Mouse (Mus musculus) CD4-positive, CD25-positive, alpha-beta regulatory T cell, adult 2 months (primary cell): ENCODE data around the gene Ehd3.
A peak's percentile ranks its signal among the peaks of the same experiment; 100 is the strongest.
"Not testable (repeated sequence)": the region's sequence is repeated elsewhere in the genome, so short reads cannot be mapped to it uniquely, and the experiment has no call there.

Experiments used
- DNase-seq: peaks from one replicate; pipeline ENCODE4 v3.0.0-alpha.2; 2012; ENCODE audit warnings: low read depth, low spot score

The Ehd3 gene

DNA sequence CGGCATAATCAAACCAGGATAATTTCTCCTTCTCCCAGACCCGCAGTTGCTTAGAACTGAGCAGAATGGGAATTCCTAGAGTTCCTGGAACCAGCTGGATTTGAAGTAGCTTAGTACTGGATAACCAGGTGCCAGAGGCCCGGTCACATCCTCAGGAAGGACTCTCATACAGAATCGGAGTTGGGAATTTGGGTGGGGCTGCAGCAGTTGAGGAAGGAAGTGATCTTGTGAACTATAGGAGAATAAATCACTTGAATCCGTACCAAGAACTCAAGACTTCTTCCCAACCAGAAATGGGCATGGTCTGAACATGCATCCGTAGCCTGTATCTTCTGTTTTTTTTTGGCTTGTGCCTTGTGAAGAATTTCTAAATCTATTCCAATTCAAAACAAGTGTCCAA, 22.2 kb downstream of the Ehd3 start:
- DNase-seq, result no peak

- DNase-seq, result no peak
These were observed 23.5 kb downstream of the Ehd3 start for GRCm38 (mm10) chr17:73827446-73827845.

DNA sequence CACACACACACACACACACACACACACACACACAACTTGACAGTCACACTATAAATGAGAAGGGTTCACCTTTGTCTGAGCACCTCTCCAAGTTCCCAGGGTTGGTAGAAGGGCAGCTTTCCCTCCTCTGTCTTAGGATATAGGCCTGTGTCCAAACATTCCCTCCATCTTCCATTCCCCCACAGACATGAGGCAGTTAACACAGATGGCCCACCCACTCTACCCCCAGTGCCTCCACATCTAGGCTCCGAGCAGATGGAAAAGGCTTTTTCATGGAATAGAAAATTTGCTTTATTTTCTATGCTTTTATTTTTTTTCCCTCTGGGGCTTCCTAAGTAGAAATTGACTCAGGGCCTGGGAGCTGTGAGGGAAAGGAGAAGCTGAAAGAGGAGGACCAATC, 26.6 kb downstream of the Ehd3 start:
- DNase-seq, result no peak

GRCm38 (mm10) chr17:73831427-73831826, 27.5 kb downstream of the Ehd3 start:
- DNase-seq, result no peak

DNA sequence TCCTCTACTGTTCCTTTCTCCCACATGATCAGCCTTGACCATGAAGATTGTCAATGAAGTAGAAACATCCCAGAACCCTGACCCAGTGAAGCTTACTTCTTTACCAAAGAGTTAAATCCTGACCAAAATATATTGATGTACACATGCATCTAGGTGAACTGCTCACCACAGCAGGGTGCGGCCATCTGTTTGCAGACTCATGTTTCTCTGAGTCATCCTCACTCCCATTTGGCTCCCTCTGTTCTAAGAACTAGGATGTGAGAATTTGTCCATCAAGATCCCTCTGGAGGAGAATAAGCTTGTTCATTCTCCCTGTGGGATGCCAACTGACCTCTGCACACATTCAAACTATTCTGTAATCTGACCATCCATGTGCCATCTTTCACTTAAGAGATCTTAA, 29.0 kb downstream of the Ehd3 start:
- no peak for DNase-seq

GRCm38 (mm10) chr17:73833474-73833873, 29.5 kb downstream of the Ehd3 start:
- DNase-seq, result no peak

DNA sequence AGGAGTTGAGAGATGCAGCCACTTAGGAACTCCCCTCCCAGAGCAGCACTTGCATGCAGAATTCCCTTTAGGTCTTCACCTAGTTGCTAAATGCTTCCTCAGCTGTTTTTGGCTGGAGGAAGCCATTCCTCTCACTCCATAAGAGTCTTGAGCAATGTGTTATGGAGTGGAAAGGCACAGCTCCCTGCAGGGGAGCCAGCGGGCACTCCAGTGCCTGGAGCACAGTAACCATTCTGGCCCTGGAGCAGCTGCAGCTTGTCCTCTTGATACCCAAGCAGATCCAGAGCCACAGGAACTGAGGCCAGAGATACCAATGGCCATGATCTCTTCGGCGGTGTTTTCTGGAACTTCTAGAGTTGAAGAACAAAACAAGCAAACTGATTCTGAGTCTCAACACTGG, 32.7 kb downstream of the Ehd3 start:
- no peak for DNase-seq

GRCm38 (mm10) chr17:73837244-73837643, 33.3 kb downstream of the Ehd3 start:
- DNase-seq, result no peak

GRCm38 (mm10) chr17:73839086-73839835, 35.3 kb downstream of the Ehd3 start:
- DNase-seq, result no peak

DNA sequence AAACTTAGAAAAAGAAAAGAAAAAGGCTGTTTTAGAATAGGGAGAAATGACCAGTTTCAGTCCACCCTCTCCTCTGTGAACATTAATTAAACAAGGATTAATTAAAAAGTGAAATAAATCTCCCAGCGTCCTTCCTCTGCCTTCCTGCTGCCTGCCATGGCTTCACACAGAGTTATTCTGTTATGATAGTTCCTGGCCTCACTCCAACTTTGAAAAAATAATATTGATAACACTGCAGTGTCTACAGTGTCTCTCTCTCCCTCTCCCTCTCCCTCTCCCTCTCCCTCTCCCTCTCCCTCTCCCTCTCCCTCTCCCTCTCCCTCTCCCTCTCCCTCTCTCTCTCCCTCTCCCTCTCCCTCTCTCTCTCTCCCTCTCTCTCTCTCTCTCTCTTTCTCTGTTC, 35.9 kb downstream of the Ehd3 start:
- not testable (repeated sequence) for DNase-seq

DNA sequence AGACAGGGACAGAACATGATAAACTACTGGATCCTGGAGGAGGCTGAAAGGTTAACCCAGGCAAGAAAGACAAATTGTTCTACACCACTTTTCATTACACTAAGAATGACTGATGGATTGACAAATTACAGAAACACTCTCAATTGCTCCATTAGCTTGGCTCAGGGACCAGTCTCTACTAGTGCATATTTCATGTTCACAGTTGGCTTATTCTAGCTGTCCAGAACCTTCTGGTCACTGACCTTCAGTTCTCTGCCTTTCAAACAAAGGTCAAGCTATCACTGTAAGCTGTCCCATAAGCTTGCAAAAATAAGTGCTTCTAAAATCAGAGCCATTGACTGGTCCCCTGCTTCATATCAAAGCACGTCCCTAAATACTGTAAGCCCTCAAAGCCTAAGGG, 39.0 kb downstream of the Ehd3 start:
- no peak for DNase-seq

DNA sequence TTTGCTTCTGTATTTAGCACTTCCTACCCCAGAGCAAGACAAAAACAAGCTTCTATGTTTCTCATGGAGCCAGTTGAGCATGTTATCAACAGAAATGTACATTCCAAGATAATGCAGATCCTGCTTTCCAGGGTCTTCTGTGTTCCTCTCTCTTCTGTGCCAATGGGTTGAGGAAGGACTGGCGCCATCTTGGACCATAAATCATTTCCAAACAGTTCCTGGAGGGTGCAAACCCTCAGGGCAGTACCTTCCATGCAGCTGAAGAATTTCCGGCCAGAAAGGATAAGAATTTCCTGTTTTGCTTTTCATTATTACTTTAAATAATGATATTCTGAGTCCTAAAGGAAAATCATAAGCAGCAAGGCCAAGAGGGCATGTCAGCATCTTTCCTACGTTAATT, 41.7 kb downstream of the Ehd3 start:
- no peak for DNase-seq

- no peak for DNase-seq
These were observed 43.5 kb downstream of the Ehd3 start for GRCm38 (mm10) chr17:73847399-73847798.

- no peak for DNase-seq
These were observed 49.1 kb downstream of the Ehd3 start for GRCm38 (mm10) chr17:73853041-73853440.

DNA sequence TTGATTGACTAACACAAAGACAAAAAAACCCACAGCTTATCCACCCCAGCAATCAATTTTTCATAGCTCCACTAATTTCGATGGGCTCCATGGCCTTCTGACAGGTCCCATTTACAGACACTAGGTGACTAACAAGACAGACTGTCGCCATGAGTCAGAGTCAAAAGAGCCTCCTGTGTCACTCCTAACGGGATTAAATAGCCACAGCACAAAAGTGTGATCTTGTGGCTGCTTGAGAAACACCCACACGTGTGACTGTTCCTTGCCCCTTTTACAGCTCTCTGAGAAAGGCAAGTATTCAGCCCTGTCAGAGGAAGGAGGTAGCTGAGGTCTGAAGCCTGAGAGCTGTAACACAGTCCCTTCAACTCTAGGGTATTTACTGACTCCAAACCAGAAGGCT, 49.8 kb downstream of the Ehd3 start:
- DNase-seq, result no peak

DNA sequence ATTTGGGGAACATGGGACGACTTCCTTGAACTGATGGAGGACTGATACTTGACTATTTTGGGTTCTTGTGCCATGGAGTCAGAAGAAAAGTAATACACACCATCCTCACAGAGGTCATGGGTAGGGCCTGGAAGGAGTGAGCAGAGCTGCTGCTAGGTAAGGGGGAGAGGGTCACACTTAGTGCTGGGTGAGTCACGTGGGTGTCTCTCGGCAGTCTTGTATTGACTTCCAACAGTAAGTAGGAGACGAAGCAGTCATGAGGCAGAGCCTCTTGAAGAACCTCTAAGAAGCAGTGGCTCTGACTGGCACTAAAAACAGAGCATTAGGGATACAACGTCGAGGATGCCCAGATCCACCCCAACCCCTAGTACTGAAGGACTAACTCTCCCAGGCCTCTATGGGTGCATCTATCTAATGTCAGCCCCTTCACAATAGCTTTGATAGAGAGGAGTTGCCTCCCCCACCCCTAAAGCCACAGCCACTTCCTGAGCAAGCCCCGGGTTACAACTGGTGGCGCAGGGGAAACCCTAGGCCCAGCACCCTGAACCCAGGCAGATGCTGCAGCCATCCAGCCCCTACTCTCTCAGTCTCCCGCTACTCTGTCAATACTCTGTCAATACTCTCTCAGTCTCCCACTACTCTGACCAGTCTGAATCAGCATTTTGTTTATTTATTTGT, 65.2 kb downstream of the Ehd3 start:
- DNase-seq, result peak; percentile 75

GRCm38 (mm10) chr17:73870956-73871605, 67.1 kb downstream of the Ehd3 start:
- peak; percentile 28 for DNase-seq

GRCm38 (mm10) chr17:73875268-73875667, 71.3 kb downstream of the Ehd3 start:
- peak; percentile 41 for DNase-seq

GRCm38 (mm10) chr17:73875674-73876073, 71.7 kb downstream of the Ehd3 start:
- no peak for DNase-seq

DNA sequence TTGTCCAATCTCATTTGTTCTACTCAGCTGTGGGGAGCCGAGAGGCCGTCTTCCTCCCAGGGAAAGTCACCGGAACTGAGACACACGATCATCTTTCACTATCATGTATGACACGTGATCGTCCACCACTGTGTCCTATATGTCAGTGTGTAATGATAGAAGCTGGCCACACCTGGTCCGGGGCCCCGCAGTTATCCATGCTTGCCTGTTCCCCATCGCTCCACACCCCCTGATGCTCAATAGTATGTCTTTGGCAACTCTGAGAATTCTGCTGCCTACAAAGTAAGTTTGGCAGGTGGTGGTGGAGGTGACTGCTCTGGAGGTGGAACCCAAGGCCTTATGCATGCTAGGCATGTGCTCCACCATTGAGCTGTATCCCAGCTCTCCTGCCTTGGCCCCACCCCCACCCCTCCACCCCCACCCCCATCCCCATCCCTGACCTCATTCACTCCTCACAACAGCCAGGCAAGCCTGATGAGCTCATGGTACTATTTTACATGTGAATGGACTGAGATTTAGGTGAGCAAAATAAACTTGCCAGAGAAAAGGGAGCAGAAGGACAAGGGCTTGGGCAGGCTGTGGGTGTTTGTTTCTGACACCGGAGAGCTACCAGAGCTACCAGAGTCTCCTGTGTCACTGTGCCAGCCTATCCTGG, 75.5 kb downstream of the Ehd3 start:
- no peak for DNase-seq

- no peak for DNase-seq
These were observed 76.4 kb downstream of the Ehd3 start for GRCm38 (mm10) chr17:73880286-73880685.

DNA sequence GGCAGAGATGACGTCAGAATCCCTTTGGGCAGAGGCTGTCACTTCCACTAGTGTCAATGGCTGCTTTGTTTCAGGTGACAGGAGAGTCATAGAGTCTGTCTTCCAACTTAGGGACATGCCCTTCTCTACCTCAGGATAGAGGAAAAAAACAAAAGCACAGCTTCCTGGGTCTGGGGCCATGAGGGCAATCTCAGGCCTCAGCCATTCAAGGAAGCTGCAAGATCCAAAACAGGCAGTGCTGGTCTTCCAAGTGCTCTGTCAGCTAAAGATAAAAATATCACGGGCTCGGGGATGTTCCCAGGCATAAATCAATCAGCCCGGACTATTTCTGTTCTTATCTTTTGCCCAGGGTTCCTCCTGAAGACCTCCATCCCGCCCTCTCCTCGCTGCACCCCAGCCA, 77.4 kb downstream of the Ehd3 start:
- no peak for DNase-seq
